Mouse (Mus musculus) lung, postnatal 25 days (tissue): ENCODE measurements around the gene Dmrtc1a.
"Not testable (repeated sequence)": the region's sequence is repeated elsewhere in the genome, so short reads cannot be mapped to it uniquely, and the experiment has no call there.

Experiments
- DNase-seq: peaks from one replicate; pipeline ENCODE4 v3.0.0; 2022; ENCODE audit warnings: low spot score

Dmrtc1a gene

DNA sequence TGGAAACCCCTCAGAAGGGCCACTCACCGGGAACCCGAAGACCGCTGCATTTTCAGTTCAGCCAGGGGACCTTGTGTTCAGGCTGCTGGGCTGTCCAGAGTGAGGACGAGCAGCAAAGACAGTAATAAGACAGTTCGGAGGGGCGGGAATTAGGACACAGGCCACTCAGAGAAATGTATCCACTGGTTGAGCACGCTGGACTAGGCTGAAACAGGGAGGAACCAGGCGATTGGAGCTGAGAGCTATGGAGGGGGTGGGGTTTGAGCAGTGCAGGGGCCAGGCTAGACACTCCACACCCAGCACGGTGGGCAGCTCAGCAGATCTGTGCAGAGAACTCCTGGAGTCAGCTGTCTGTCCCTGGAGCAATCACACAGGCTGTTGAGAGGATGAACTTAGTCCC, at the start of gene Dmrtc1a, which contains the start of gene 1700011M02Rik:
Gene Dmrtc1a, minus strand, starts transcription at position 101 of the 400 bp plus-strand sequence.
Gene 1700011M02Rik, plus strand, starts transcription at position 319 of the 400 bp plus-strand sequence.
- not testable (repeated sequence) for DNase-seq

DNA sequence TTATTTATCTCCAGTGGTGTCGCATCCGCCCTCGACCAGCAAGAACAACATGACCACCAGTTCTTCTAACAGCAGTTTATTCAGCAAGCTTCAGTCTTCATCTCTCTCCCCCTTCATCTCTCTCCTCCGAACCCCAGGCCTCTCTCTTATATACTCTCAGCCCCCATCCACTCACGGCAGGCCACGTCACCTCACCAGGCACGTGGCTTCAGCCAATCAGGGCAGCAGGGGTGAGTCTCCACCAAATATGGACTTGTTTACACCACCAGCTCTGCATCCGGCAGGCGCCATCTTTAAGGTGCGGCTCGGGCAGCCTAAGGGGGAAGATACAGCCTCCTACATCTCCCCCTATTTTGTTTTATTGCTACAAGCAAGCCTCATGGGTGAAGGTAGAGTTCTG, 41.6 kb upstream of the Dmrtc1a start:
- DNase-seq: not testable (repeated sequence)

DNA sequence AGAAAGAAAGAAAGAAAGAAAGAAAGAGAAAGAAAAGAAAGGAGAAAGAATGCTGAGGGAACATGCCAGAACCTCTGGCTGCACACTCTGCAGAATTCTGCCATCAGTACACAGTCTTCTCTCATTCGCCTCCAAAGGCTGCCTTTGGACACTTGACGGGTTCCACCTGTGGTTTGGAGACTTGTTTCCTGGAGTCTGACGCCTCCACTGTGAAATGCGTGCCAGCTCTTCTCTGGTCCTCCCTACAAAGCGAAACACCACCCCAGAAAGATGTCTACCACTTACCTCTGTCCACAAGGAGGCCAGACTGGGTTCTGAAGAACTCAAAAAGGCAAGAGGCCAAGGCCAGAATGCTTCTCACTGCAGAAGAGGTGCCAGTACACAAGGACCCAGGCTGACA, 28.3 kb upstream of the Dmrtc1a start:
- no peak for DNase-seq

DNA sequence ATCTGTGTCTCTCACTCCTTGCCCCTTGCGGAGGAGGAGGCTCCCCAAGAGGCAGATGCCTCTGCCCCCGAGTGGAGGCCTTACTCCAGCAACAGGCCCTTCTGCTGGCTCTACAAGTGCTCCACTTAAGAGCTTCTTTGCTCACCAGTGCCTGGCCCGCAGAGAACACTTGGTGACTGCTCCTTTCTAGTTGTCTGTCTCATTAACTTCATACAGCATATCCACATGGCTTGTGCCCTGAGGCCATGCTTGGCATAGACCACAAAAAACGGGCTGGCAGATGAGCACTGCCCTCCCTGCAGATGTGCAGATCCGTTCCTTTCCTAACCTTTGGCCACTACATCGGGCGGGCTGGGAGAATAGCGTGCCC, 25.9 kb upstream of the Dmrtc1a start:
- DNase-seq: no peak

DNA sequence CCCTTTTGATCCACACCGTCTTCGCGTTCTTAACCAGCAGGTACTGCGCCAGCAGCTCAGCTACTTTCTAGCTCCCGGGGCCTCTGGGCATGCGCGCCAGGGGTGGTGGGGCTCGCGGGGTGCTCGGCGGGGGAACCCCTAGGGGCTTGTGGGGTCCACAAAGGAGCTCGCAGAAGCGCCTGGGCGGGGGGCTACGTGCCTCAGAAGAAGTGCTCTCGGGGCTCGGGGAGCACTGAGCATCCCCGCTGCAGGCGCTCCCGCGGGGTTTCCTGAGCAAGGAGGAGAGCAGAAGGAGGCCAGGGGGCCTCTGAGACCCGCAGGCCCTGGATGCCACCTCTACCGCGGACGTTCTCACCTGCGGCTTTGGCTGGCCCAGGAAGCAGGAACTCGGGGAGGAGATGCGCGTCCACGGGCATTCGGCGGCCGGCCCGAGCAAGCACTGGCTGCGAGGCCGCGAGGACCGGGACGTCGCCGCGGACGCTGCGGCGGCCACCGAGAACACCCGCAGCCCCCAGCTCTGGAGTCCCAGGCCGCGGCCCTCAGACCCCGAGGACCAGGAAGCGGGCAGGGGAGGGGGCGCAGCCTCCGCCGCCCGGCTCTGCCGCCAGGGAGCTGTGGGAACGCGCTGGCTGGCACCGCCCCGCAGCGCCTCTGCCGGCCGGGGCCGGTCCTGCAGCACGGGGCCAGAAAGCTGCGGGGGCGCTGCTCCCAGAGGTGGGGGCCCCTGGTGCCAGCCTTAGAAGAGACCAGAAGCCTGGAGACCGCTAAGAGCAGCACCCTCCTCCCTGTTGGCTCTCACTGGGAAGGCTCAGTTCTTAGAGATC, 25.3 kb upstream of the Dmrtc1a start:
- DNase-seq: no peak

DNA sequence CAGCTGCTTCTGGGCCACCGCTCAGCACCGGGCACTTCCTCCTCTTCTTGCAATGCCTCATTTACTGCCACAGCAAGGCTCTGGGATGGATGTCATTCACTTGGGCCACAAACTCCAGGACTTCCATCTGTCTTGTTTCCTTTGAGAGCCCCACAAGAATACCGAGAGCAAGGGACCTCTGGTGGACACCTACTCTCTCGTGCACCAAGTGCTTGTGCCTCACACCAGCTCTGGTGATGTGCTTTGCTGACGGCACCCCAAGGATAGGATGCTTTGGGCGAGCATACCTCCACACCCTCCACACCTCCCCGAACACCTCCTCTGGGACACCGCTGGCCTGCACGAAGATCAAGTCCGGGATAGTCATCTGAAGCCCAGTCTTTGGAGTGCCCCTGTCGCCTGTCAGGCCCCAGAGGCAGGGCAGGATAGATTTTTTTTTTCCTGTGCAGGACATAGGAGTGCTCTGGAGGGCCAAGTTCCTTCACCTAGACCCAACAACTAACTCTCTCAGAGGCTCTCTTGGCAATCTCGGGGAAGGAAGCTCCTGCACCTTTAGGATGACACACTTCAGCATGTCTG, 24.6 kb upstream of the Dmrtc1a start:
- no peak for DNase-seq

DNA sequence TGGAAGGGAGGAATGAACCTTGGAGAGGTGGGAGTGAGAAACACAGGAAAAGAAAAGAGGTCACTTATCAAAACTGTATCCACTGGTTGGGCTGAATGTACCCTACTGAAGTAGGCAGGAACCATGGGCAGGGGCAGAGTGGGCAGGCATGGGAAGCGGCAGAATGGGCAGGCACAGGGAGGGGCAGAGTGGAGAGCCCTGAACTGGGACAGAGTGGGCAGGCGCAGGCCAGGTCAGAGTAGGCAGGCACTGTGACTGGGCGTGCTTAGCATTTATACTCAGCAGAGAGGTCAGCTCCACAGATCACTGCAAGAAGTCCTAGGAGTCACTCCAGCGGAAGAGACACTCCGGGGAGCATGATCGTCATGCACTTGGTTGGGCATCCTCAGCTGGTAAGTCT, 19.6 kb upstream of the Dmrtc1a start, which contains the start of gene 1700018G05Rik:
Gene 1700018G05Rik, plus strand, starts transcription at position 301 of the 400 bp plus-strand sequence.
- not testable (repeated sequence) for DNase-seq

DNA sequence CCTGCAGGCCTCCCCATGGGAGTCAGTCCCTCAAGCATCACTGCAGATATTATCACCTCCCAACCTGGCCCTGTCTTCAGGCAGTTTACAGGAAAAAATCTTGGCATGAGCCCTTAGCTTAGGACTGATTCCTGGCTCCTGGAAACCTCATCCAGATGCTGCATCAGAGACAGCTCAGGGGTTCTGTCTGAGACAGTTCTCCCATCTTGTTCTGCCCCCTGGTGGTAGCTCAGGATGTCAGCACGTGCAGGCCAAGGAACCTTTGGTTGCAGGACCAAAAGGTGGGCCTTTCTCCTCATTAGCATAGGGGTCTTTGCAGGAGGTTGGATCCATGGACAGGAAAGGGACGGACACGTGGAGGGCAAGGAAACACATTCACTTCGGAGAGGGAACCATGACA, 18.2 kb upstream of the Dmrtc1a start:
- DNase-seq: not testable (repeated sequence)

DNA sequence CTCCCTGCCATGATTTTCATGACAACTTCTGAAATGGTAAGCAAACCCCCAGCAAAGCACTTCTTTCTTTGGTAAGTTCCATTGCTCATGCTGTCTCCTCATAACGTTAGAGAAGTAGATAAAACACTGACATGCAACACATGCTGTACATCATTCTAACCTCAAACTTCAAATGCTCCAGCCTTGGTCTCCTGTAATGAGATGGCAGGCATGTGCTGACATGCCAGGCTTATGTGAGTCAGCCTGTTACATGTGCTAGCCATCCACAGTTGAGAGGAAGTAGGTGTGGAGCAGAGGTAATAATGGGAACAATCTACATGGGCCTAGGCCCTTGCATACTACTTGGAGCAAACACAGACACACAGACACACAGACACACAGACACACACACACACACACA, 6.3 kb upstream of the Dmrtc1a start:
- not testable (repeated sequence) for DNase-seq

DNA sequence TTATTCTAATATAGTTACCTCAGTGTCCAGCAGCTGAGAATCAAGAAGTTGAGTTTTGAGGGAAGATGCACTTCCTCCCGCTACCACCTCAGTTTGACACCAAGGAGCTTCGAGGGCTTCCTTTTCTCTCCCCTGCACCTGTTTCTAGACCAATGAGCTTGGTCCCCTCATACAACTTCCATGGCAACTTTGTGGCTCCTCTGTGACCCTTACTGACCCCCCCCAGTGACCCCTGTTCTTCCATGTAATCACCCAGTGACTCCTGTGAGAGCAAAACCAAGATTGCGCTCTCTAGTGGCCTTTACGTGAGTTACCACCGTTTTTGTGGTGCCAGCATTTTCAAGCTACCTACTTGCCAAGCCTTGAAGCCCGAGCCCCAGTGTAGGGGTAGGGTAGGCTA, 40.6 kb downstream of the Dmrtc1a start, which contains the start of gene 1700031F05Rik:
Gene 1700031F05Rik, minus strand, starts transcription at position 101 of the 400 bp plus-strand sequence.
- no peak for DNase-seq

DNA sequence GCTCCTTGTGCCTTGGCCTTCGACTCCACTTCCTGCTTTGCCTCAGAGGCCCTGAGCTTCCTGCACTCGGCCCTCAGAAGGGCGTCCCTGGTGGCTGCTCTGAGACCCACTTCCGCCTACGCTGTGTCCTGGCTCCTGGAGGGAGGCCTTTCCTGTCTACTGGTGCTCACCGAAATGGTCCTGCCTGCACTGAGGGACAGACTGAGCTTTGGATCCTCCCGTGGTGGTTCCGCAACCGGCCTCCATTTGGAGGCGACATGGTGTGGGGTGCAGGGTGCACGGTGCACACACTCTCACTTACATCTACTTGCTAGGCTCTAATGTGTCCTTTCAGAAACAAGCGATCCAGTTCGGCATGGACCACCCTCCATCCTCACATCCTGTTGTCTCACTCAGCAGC, 54.0 kb downstream of the Dmrtc1a start, which contains the start of gene Dmrtc1c2:
Gene Dmrtc1c2, minus strand, starts transcription at position 101 of the 400 bp plus-strand sequence.
- not testable (repeated sequence) for DNase-seq
